In genomic region chr9:122732126-122732810, GRCm38 (mm10) we compare ENCODE assay signal across 21 mouse cellular contexts. TPM values are rescaled to one million over a fixed set of nuclear protein-coding genes. Genes with fewer than 3 reads are reported as not detected.
A peak's percentile ranks its signal among the peaks of the same experiment; 100 is the strongest.
DNase-seq lines count a peak whose midpoint lies in the region; ATAC-seq and TF ChIP-seq lines count a peak whose summit lies in the region.
"Had no signal": no experiment of that assay in that cellular context is flagged by ENCODE, and none has a peak within 500 bp of the region (broad histone marks: within the 10 kb centered on the region; RNA-seq: fewer than 3 reads in every experiment).

No protein-coding gene starts in this region.

- no peak for TF ChIP-seq EP300 in lung, postnatal 0 days (IDR thresholded peaks at IDR 0.05)

- 51% methylated on average over 8 of the region's 8 CpGs for WGBS in kidney, adult 2 months
- WGBS in limb, embryonic 13.5 days, result 68% methylated on average over 8 of the region's 8 CpGs
- WGBS in lung, postnatal 0 days, result 39% methylated on average over 8 of the region's 8 CpGs

- no peaks in the 10 kb centered on the region for H3K36me3 ChIP-seq in kidney, adult 2 months (ENCODE audit: control insufficient read depth, insufficient read depth, low read length)
- no peaks in the 10 kb centered on the region for H3K36me3 ChIP-seq in limb, embryonic 13.5 days
- H3K36me3 ChIP-seq in lung, postnatal 0 days (ENCODE audit: insufficient read depth, low read length), result no peaks in the 10 kb centered on the region
- H3K36me3 ChIP-seq: midbrain, embryonic 13.5 days; neural tube, embryonic 15.5 days had no signal

- no peak overlapping the region for H3K27ac ChIP-seq in kidney, adult 2 months (ENCODE audit: insufficient read depth, low read depth, low read length)
- H3K27ac ChIP-seq in limb, embryonic 13.5 days, result no peak overlapping the region
- H3K27ac ChIP-seq in lung, postnatal 0 days (ENCODE audit: low read length), result no peak overlapping the region
- H3K27ac ChIP-seq: hindbrain, postnatal 0 days; layer of hippocampus, adult 2 months; midbrain, embryonic 13.5 days; neural tube, embryonic 15.5 days had no signal

- peak; percentile 11 to 29 for DNase-seq in cerebellum, postnatal 25 days
- no peak for DNase-seq in cerebellum, adult 11 months
- DNase-seq in kidney, adult 2 months, result no peak
- no peak for DNase-seq in kidney, postnatal 10 days
- DNase-seq in brain, adult 2 months (ENCODE audit: low read depth, low spot score), result peak; percentile 7
- no peak for DNase-seq in thymus, postnatal 25 days
- no peak for DNase-seq in lung, postnatal 0 days (ENCODE audit: low spot score)
- DNase-seq: adrenal gland, postnatal 14 days; cerebellum, adult 9-10 months; heart, postnatal 4 days; left cerebral cortex, postnatal 4 days; lung, adult 18-20 months had no signal

- ATAC-seq in limb, embryonic 13.5 days (ENCODE audit: low FRiP score, low read depth), result no peak
- no peak for ATAC-seq in lung, postnatal 0 days
- ATAC-seq: forebrain, embryonic 14.5 days; hindbrain, postnatal 0 days; midbrain, embryonic 13.5 days had no signal

- no peaks in the 10 kb centered on the region for H3K9me3 ChIP-seq in limb, embryonic 13.5 days
- H3K9me3 ChIP-seq in lung, postnatal 0 days (ENCODE audit: low read length), result no peaks in the 10 kb centered on the region
- H3K9me3 ChIP-seq: midbrain, embryonic 13.5 days; neural tube, embryonic 15.5 days had no signal

- no peaks in the 10 kb centered on the region for H3K27me3 ChIP-seq in kidney, adult 2 months (replicated peaks; ENCODE audit: control insufficient read depth, insufficient read depth, low read length)
- peaks cover 17% of the 10 kb centered on the region; the same call in 1 of the 2 replicates for H3K27me3 ChIP-seq in limb, embryonic 13.5 days
- H3K27me3 ChIP-seq in lung, postnatal 0 days (replicated peaks; ENCODE audit: insufficient read depth, low read length), result no peaks in the 10 kb centered on the region
- H3K27me3 ChIP-seq: CH12.LX had no signal

- no peak for TF ChIP-seq CTCF in kidney, adult 2 months (conservative IDR thresholded peaks at IDR 0.05; ENCODE audit: insufficient read depth, insufficient read length, low read depth, low read length)
- no peak for TF ChIP-seq CTCF in lung, postnatal 0 days (IDR thresholded peaks at IDR 0.05)

- peak overlapping the region; percentile 45 for H3K4me2 ChIP-seq in limb, embryonic 13.5 days (replicated peaks)
- no peak overlapping the region for H3K4me2 ChIP-seq in lung, postnatal 0 days (replicated peaks; ENCODE audit: low read depth, low read length)
- H3K4me2 ChIP-seq: midbrain, embryonic 13.5 days had no signal

- no peak overlapping the region for H3K9ac ChIP-seq in limb, embryonic 13.5 days
- no peak overlapping the region for H3K9ac ChIP-seq in lung, postnatal 0 days (replicated peaks; ENCODE audit: low read depth)
- H3K9ac ChIP-seq: midbrain, embryonic 13.5 days; neural tube, embryonic 15.5 days had no signal

- 0 out of 2 replicates have a peak overlapping the region, but pooled peaks have one; percentile 70 for H3K4me3 ChIP-seq in kidney, adult 2 months (ENCODE audit: insufficient read depth, low read depth, low read length)
- H3K4me3 ChIP-seq in limb, embryonic 13.5 days, result no peak overlapping the region
- no peak overlapping the region for H3K4me3 ChIP-seq in lung, postnatal 0 days (ENCODE audit: low read depth, low read length)
- H3K4me3 ChIP-seq: layer of hippocampus, adult 2 months; myocyte had no signal

- no peaks in the 10 kb centered on the region for H3K4me1 ChIP-seq in kidney, adult 2 months (ENCODE audit: control insufficient read depth, insufficient read depth, low read length)
- H3K4me1 ChIP-seq in limb, embryonic 13.5 days, result no peaks in the 10 kb centered on the region
- no peaks in the 10 kb centered on the region for H3K4me1 ChIP-seq in lung, postnatal 0 days (ENCODE audit: insufficient read depth, low read depth, low read length)
- H3K4me1 ChIP-seq: midbrain, embryonic 13.5 days had no signal

- TF ChIP-seq POLR2A in kidney, adult 2 months (IDR thresholded peaks at IDR 0.05; ENCODE audit: low read depth, low read length), result no peak

RNA-seq across cellular contexts. Expression of gene Topaz1, which starts 14.9 kb away (rescaled TPM):
- not detected in 2 replicates for polyA plus RNA-seq in kidney, adult 2 months (2012; rRNA removed)
- polyA plus RNA-seq in limb, embryonic 13.5 days (2015; fragmentation: Nextera tagmentation; extraction: Ambion mirVana), result not detected in 2 replicates
- 0.05 and 0.16 TPM in 2 replicates for polyA plus RNA-seq in lung, postnatal 0 days (2015; fragmentation: Nextera tagmentation; extraction: Ambion mirVana)
- polyA plus RNA-seq: forebrain, embryonic 14.5 days; hindbrain, postnatal 0 days; kidney, embryonic 14.5 days; midbrain, embryonic 13.5 days; myocyte; neural tube, embryonic 15.5 days had no signal

Comparison
In these comparisons a context has a peak if more than half of its experiments do, and no peak if none do; other contexts are left out.
1. DNase-seq: peak in cerebellum, postnatal 25 days (2 of 2) and brain, adult 2 months (single experiment); none in cerebellum, adult 11 months (single experiment), kidney, adult 2 months (single experiment), kidney, postnatal 10 days (single experiment), thymus, postnatal 25 days (single experiment) and lung, postnatal 0 days (single experiment).